Mouse (Mus musculus): ENCODE results near the gene Gm14496. TPM values are rescaled to one million over a fixed set of nuclear protein-coding genes. Genes with fewer than 3 reads are reported as not detected.

Gene Gm14496
- not detected for polyA plus RNA-seq (2017; shearing (Covaris generic))

DNA sequence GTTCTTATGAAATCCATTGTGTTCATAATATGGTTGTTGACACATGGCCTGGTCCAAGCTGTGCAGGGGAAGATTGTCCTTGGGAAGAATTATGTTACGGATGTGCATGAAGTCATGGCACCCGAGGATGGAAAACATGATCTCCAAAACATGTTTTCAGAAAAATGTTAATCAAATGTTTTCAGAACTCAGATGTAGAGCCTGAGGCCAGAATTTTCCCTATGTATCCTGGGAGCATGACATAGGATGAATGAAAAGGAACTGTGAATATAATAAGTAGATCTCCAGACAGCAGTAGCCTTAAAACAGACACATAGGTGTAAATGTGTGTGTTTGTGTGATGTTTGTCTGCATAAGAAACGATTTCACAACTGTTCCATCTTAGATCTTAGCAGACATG lies at the start of gene Gm14496:
TSS of gene Gm14496 (plus strand) at position 301 of the 400 bp plus-strand sequence.

Other genes with a start within 250 kb of the Gm14496 start
- gene Myt1, start 227.8 kb upstream of the Gm14496 start, polyA plus RNA-seq (2017; shearing (Covaris generic)), result not detected
- gene Pcmtd2, start 153.3 kb upstream of the Gm14496 start, polyA plus RNA-seq (2017; shearing (Covaris generic)), result 73.2 TPM
- 21.2 TPM for gene Polr3k, start 126.8 kb upstream of the Gm14496 start, polyA plus RNA-seq (2017; shearing (Covaris generic))